Mouse (Mus musculus) C2C12 (cell line): ENCODE data around the gene Pawr.

Experiments
- CEBPB ChIP-seq: IDR thresholded peaks from one replicate; pipeline ENCODE4 v1.6.1; 2011; ENCODE audit warnings: low read depth, mild to moderate bottlenecking, control low read depth, moderate library complexity
- CTCF ChIP-seq: IDR thresholded peaks from one replicate; pipeline ENCODE4 v1.5.1; 2011; ENCODE audit not compliant: control insufficient read depth, insufficient read depth, insufficient read length
- MAX ChIP-seq: IDR thresholded peaks from one replicate; pipeline ENCODE4 v1.6.1; 2011; ENCODE audit warnings: mild to moderate bottlenecking, control low read depth
- MYOD1 ChIP-seq: IDR thresholded peaks from one replicate; pipeline ENCODE4 v1.6.1; 2011; ENCODE audit warnings: low read depth; ENCODE audit not compliant: control insufficient read depth, insufficient read length
- MYOG ChIP-seq: IDR thresholded peaks from one replicate; pipeline ENCODE4 v1.6.1; 2011; ENCODE audit not compliant: control insufficient read depth, insufficient read length; ENCODE audit errors: extremely low read depth
- USF1 ChIP-seq: IDR thresholded peaks from one replicate; pipeline ENCODE4 v1.6.1; 2011; ENCODE audit warnings: low read depth, mild to moderate bottlenecking, control low read depth, moderate library complexity

- TF ChIP-seq CTCF (no peak), USF1 (no peak), MAX (no peak), CEBPB (no peak), MYOD1 (no peak), MYOG (no peak)
Observed at GRCm38 (mm10) chr10:108330964-108331363, 957 bp upstream of the Pawr start.
